Mouse (Mus musculus) limb, embryonic 13.5 days (tissue): ENCODE measurements at regions not wholly inside any gene's neighbourhood (a gene's known extent, or its start where the extent isn't known, plus 50 kb on each side); places are given as distances from the start of the nearest gene placed in this dataset.

ENCODE experiments used
- ATAC-seq: fragments of 200-750 bp; cut with Nextera tagmentation; 2 replicates; pipeline ENCODE4 v1.8.0; 2017; ENCODE audit warnings: low read depth, moderate number of reproducible peaks, moderate TSS enrichment; ENCODE audit not compliant: low FRiP score
- H3K27ac ChIP-seq: fragments of 300-500 bp; sonication (generic); 2 replicates; pipeline ENCODE4 v1.5.1; 2015; ENCODE audit warnings: inconsistent platforms, mild to moderate bottlenecking, moderate library complexity
- H3K27me3 ChIP-seq: fragments of 300-500 bp; sonication (generic); 2 replicates; pipeline ENCODE4 v1.6.1; 2015; ENCODE audit warnings: mild to moderate bottlenecking, inconsistent platforms
- H3K36me3 ChIP-seq: fragments of 300-500 bp; sonication (generic); 2 replicates; pipeline ENCODE4 v1.6.1; 2015; ENCODE audit warnings: inconsistent platforms, mild to moderate bottlenecking, moderate library complexity
- H3K4me1 ChIP-seq: fragments of 300-500 bp; sonication (generic); 2 replicates; pipeline ENCODE4 v1.6.1; 2015; ENCODE audit warnings: inconsistent platforms
- H3K4me2 ChIP-seq: fragments of 300-500 bp; sonication (generic); replicated peaks from 2 replicates; pipeline ENCODE4 v1.6.1; 2015; ENCODE audit warnings: inconsistent platforms, mild to moderate bottlenecking, moderate library complexity
- H3K4me3 ChIP-seq: fragments of 300-500 bp; sonication (generic); 2 replicates; pipeline ENCODE4 v1.5.1; 2015; ENCODE audit warnings: moderate library complexity, mild to moderate bottlenecking, inconsistent platforms
- H3K9ac ChIP-seq: fragments of 300-500 bp; sonication (generic); 2 replicates; pipeline ENCODE4 v1.6.1; 2015; ENCODE audit warnings: mild to moderate bottlenecking, inconsistent platforms
- H3K9me3 ChIP-seq: fragments of 300-500 bp; sonication (generic); 2 replicates; pipeline ENCODE4 v1.6.1; 2016; ENCODE audit warnings: inconsistent platforms
- WGBS: fragments of 180-500 bp; shearing (Covaris S2); methylation state at CpG from one replicate; pipeline ENCODE4 v1.1.7; 2015; 5-methylcytosine and 5-hydroxymethylcytosine counted together

- Histone ChIP-seq H3K9ac (no peak overlapping the region), H3K9me3 (no peaks in the 10 kb centered on the region), H3K4me1 (peaks cover 37% of the 10 kb centered on the region), H3K4me2 (no peak overlapping the region), H3K36me3 (no peaks in the 10 kb centered on the region), H3K27ac (no peak overlapping the region), H3K27me3 (no peaks in the 10 kb centered on the region), H3K4me3 (no peak overlapping the region)
- ATAC-seq, result no peak
- WGBS, result 86% methylated on average over 8 of the region's 8 CpGs
Observed at GRCm38 (mm10) chr3:101524905-101525304, 79.6 kb downstream of the Atp1a1 start.

GRCm38 (mm10) chr3:101524444-101524843 lies 80.0 kb downstream of the Atp1a1 start:
- no peaks in the 10 kb centered on the region for H3K36me3 ChIP-seq
- peaks cover 35% of the 10 kb centered on the region for H3K4me1 ChIP-seq
- WGBS, result 69% methylated on average over 6 of the region's 6 CpGs
- H3K4me3 ChIP-seq, result no peak overlapping the region
- no peaks in the 10 kb centered on the region for H3K9me3 ChIP-seq
- no peak for ATAC-seq
- no peak overlapping the region for H3K9ac ChIP-seq
- H3K4me2 ChIP-seq, result no peak overlapping the region
- no peak overlapping the region for H3K27ac ChIP-seq
- no peaks in the 10 kb centered on the region for H3K27me3 ChIP-seq

DNA sequence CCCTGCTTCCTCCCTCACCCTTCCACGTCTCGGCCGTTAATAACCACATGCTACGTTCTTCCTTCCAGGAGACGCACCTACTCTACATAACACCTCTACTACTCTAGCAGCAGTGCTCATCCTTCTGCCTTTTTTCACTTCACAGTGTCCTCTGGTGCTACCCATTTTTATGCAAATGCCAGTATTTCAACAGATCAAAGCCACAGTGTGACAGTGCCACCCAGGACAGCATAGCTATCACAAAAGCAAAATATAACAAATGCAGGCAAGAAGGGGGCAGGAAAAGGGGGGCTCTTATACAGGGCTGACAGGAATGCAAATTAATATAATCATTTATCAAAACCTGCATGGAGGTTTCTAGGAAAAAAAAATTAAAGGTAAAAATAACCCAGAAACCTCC lies 81.2 kb downstream of the Atp1a1 start:
- Histone ChIP-seq H3K4me3 (no peak overlapping the region), H3K4me1 (peaks cover 33% of the 10 kb centered on the region), H3K9ac (no peak overlapping the region), H3K27ac (no peak overlapping the region), H3K27me3 (no peaks in the 10 kb centered on the region), H3K4me2 (no peak overlapping the region), H3K36me3 (no peaks in the 10 kb centered on the region), H3K9me3 (no peaks in the 10 kb centered on the region)
- 68% methylated on average over 5 of the region's 5 CpGs for WGBS
- ATAC-seq, result no peak

DNA sequence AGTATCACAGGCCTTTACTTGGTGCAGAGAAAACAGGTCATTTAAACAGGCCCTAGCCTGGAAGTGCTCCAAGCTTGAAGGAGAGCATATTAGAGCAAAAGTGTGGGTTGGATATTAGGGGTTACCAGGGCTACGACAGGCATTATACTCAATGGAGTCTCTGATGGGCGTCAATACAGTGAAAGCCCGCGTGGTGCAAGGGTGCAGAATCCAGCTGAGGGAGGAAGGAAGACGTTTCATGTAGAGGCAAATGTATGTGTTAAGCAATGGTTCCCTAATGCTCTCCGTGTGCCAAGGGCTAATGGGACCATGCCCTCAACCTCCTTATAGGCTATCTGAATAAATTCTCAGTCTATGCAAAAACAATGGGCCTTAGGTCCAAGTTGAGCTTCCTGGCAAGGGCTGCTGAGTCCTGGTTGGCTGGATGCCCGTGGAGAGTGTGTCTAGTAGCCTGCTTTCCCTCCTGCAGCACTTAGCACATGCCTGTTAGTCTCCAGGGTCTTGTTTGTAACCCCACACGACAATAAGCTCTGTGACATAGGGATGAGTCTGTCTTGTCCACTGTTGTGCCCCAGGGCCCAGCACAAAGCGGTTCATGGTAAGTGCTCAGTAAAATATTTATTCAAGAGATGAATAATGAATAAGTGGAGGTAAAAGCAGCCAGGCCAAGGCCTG lies 82.1 kb downstream of the Atp1a1 start:
- 70% methylated on average over 9 of the region's 9 CpGs for WGBS
- Histone ChIP-seq H3K4me2 (no peak overlapping the region), H3K36me3 (no peaks in the 10 kb centered on the region), H3K9me3 (no peaks in the 10 kb centered on the region), H3K4me3 (no peak overlapping the region), H3K9ac (no peak overlapping the region), H3K4me1 (peaks cover 37% of the 10 kb centered on the region), H3K27me3 (no peaks in the 10 kb centered on the region), H3K27ac (peak overlapping the region; percentile 28; the same call in 1 of the 2 replicates)
- no peak for ATAC-seq

DNA sequence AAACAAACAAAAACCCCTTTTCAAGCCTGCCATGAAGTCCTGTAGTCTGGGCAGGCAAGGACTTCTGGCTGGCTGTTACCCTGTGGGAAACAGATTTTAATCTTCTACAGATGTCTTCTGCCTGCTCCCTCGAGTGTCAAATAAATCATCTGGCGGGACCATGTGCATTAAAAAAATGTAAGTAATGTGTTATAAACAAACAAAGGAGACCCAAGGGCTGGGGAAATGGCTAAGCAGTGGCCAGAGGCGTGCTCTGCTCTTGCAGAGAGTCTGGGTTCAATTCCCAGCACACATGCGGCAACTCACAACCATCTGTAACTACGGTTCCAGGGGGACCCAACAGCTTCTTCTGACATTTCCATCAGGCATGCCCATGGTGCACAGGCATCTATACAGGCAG lies 83.3 kb downstream of the Atp1a1 start:
- H3K4me1 ChIP-seq, result peaks cover 49% of the 10 kb centered on the region
- H3K9me3 ChIP-seq, result no peaks in the 10 kb centered on the region
- WGBS, result 44% methylated on average over 5 of the region's 5 CpGs
- H3K4me3 ChIP-seq, result no peak overlapping the region
- no peak overlapping the region for H3K27ac ChIP-seq
- no peak overlapping the region for H3K4me2 ChIP-seq
- no peak for ATAC-seq
- H3K36me3 ChIP-seq, result no peaks in the 10 kb centered on the region
- no peak overlapping the region for H3K9ac ChIP-seq
- H3K27me3 ChIP-seq, result no peaks in the 10 kb centered on the region

- Histone ChIP-seq H3K9me3 (no peaks in the 10 kb centered on the region), H3K27me3 (no peaks in the 10 kb centered on the region), H3K4me3 (no peak overlapping the region), H3K4me2 (no peak overlapping the region), H3K9ac (no peak overlapping the region), H3K36me3 (no peaks in the 10 kb centered on the region), H3K4me1 (peaks cover 49% of the 10 kb centered on the region), H3K27ac (no peak overlapping the region)
- no peak for ATAC-seq
- 69% methylated on average over 6 of the region's 6 CpGs for WGBS
Observed at GRCm38 (mm10) chr3:101520115-101520514, 84.4 kb downstream of the Atp1a1 start.

DNA sequence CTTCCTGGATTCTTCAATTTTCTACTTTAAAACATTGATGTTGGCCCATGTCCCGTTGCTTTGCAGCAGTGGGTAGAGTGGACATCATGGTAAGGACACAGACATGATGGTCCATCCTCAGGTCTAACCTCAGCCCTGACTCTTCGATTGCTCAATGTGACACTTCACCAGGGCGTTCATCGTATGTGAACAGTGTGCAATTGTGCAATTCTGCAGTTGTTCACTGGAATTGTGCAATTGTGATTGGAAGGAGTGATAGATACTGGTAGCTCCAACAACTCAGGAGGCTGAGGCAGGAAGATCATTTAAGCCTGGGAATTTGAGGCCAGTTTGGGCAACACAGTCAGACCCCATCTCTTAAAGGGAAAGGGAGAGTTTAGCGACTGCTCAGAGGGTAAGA lies 84.9 kb downstream of the Atp1a1 start:
- H3K4me1 ChIP-seq, result peaks cover 49% of the 10 kb centered on the region
- H3K4me3 ChIP-seq, result no peak overlapping the region
- no peak overlapping the region for H3K4me2 ChIP-seq
- WGBS, result 91% methylated on average over 5 of the region's 5 CpGs
- H3K27ac ChIP-seq, result peak overlapping the region; percentile 58; the same call in 1 of the 2 replicates
- no peaks in the 10 kb centered on the region for H3K9me3 ChIP-seq
- H3K27me3 ChIP-seq, result no peaks in the 10 kb centered on the region
- no peaks in the 10 kb centered on the region for H3K36me3 ChIP-seq
- ATAC-seq, result no peak
- no peak overlapping the region for H3K9ac ChIP-seq

DNA sequence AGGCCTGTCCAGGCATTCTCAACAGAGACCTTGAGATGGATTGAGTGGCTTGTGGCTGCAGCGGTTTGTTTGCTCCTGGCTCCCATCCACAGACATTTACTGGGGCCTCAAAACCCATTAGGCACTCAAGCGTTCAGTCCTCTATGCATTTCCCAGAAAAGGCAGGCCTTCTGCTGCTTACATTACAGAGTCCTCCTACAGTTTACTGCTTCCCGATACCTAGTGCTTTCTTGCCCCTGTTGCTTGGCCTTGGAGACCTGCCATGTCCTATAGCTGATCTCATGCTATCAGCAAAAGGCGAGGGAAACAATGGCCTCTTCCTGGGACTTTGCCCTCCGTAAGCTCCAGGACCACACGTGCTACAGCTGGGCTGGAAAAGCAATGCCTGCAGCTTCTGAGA lies 85.7 kb downstream of the Atp1a1 start:
- Histone ChIP-seq H3K36me3 (no peaks in the 10 kb centered on the region), H3K9ac (no peak overlapping the region), H3K4me3 (no peak overlapping the region), H3K27ac (peak overlapping the region; percentile 58; the same call in 1 of the 2 replicates), H3K27me3 (no peaks in the 10 kb centered on the region), H3K4me2 (no peak overlapping the region), H3K9me3 (no peaks in the 10 kb centered on the region), H3K4me1 (peaks cover 49% of the 10 kb centered on the region)
- WGBS, result 45% methylated on average over 6 of the region's 6 CpGs
- 0 out of 2 replicates have a peak, but pooled peaks have one; percentile 39 for ATAC-seq

DNA sequence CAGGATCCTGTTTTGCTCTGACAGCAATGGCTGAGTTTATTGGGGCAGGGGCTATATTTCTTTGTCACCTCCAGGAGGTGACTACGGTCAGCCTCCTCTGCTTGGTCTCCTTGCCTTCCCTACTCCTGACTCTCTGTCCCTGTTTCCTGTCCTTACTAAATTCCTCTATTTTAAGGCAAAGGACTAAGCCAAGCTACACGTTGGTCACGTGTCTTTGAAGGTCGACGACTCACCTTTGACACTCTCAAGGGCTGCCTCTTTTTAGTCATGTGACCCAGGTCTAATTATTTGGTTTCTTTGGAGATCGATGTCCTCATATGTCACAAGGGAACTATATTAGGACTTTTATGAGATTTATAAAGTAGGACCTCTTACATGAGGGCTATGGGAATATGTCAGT lies 86.9 kb downstream of the Atp1a1 start:
- no peak overlapping the region for H3K4me3 ChIP-seq
- H3K36me3 ChIP-seq, result no peaks in the 10 kb centered on the region
- no peak overlapping the region for H3K9ac ChIP-seq
- H3K27ac ChIP-seq, result peak overlapping the region; percentile 52; the same call in 1 of the 2 replicates
- no peak for ATAC-seq
- no peak overlapping the region for H3K4me2 ChIP-seq
- H3K4me1 ChIP-seq, result peaks cover 54% of the 10 kb centered on the region
- H3K27me3 ChIP-seq, result no peaks in the 10 kb centered on the region
- no peaks in the 10 kb centered on the region for H3K9me3 ChIP-seq
- 68% methylated on average over 6 of the region's 6 CpGs for WGBS

- Histone ChIP-seq H3K27ac (peak overlapping the region; percentile 52; the same call in 1 of the 2 replicates), H3K4me2 (0 out of 2 replicates have a peak overlapping the region, but pooled peaks have one; percentile 0), H3K9ac (no peak overlapping the region), H3K9me3 (no peaks in the 10 kb centered on the region), H3K27me3 (no peaks in the 10 kb centered on the region), H3K4me3 (no peak overlapping the region), H3K4me1 (peaks cover 48% of the 10 kb centered on the region), H3K36me3 (no peaks in the 10 kb centered on the region)
- no peak for ATAC-seq
- WGBS, result 35% methylated on average over 15 of the region's 15 CpGs
Observed at GRCm38 (mm10) chr3:101516781-101517499, 87.5 kb downstream of the Atp1a1 start.

DNA sequence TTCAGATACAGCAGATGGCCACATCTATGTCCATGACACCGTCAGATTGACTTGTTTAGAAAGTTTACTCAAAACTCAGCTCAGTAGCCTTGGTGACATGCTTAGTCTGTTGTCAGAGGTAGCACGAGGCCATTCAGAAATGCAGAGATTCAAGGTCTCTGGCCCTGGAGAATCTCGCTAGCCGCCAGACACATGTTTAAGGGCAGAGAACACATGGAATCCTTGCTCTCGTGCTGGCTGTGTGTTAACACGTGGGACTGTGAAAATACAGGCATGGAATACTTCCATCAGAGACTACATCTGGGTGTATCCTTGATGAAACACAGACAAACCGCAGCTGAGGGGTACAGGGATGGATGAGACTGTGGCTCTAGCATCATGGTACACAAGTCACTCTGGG lies 88.9 kb downstream of the Atp1a1 start:
- no peak for ATAC-seq
- Histone ChIP-seq H3K4me3 (no peak overlapping the region), H3K27ac (no peak overlapping the region), H3K4me1 (peaks cover 38% of the 10 kb centered on the region), H3K36me3 (no peaks in the 10 kb centered on the region; the same call in 1 of the 2 replicates), H3K9ac (no peak overlapping the region), H3K9me3 (0 out of 2 replicates have a peak, but pooled peaks cover 3% of the 10 kb centered on the region), H3K27me3 (no peaks in the 10 kb centered on the region), H3K4me2 (no peak overlapping the region)
- WGBS, result 86% methylated on average over 7 of the region's 7 CpGs

- H3K9ac ChIP-seq, result no peak overlapping the region
- 0 out of 2 replicates have a peak, but pooled peaks cover 3% of the 10 kb centered on the region for H3K9me3 ChIP-seq
- no peak overlapping the region for H3K4me2 ChIP-seq
- H3K4me1 ChIP-seq, result peaks cover 28% of the 10 kb centered on the region
- H3K36me3 ChIP-seq, result no peaks in the 10 kb centered on the region; the same call in 1 of the 2 replicates
- H3K27me3 ChIP-seq, result no peaks in the 10 kb centered on the region
- no peak for ATAC-seq
- H3K4me3 ChIP-seq, result no peak overlapping the region
- WGBS, result 41% methylated on average over 13 of the region's 13 CpGs
- H3K27ac ChIP-seq, result 0 out of 2 replicates have a peak overlapping the region, but pooled peaks have one; percentile 44
Observed at GRCm38 (mm10) chr3:101513611-101514311, 90.7 kb downstream of the Atp1a1 start.
